Mouse (Mus musculus) forebrain, embryonic 15.5 days (tissue): ENCODE data around the gene Mrnip. TPM values are rescaled to one million over a fixed set of nuclear protein-coding genes. Genes with fewer than 3 reads are reported as not detected.

ENCODE experiments used
- ATAC-seq: fragments of 200-750 bp; cut with Nextera tagmentation; replicated peaks from 2 replicates; pipeline ENCODE4 v1.8.0; 2017; ENCODE audit warnings: mild to moderate bottlenecking, moderate TSS enrichment, moderate library complexity
- H3K27ac ChIP-seq: fragments of 300-500 bp; sonication (generic); replicated peaks from 2 replicates; pipeline ENCODE4 v1.5.1; 2015; ENCODE audit warnings: mild to moderate bottlenecking, inconsistent platforms
- H3K27me3 ChIP-seq: fragments of 300-500 bp; sonication (generic); 2 replicates; pipeline ENCODE4 v1.6.1; 2015; ENCODE audit warnings: inconsistent platforms
- H3K36me3 ChIP-seq: fragments of 300-500 bp; sonication (generic); 2 replicates; pipeline ENCODE4 v1.6.1; 2015; ENCODE audit warnings: mild to moderate bottlenecking, inconsistent platforms
- H3K4me1 ChIP-seq: fragments of 300-500 bp; sonication (generic); 2 replicates; pipeline ENCODE4 v1.6.1; 2015; ENCODE audit warnings: inconsistent platforms
- H3K4me2 ChIP-seq: fragments of 300-500 bp; sonication (generic); replicated peaks from 2 replicates; pipeline ENCODE4 v1.6.1; 2015; ENCODE audit warnings: mild to moderate bottlenecking, inconsistent platforms
- H3K4me3 ChIP-seq: fragments of 300-500 bp; sonication (generic); 2 replicates; pipeline ENCODE4 v1.5.1; 2015; ENCODE audit warnings: mild to moderate bottlenecking, inconsistent platforms
- H3K9ac ChIP-seq: fragments of 300-500 bp; sonication (generic); replicated peaks from 2 replicates; pipeline ENCODE4 v1.6.1; 2015; ENCODE audit warnings: mild to moderate bottlenecking, inconsistent platforms
- H3K9me3 ChIP-seq: fragments of 300-500 bp; sonication (generic); 2 replicates; pipeline ENCODE4 v1.6.1; 2016; ENCODE audit warnings: inconsistent platforms
- WGBS: fragments of 180-500 bp; shearing (Covaris S2); methylation state at CpG from one replicate; pipeline ENCODE4 v1.1.7; 2015; ENCODE audit warnings: mixed read lengths; 5-methylcytosine and 5-hydroxymethylcytosine counted together
- polyA plus RNA-seq: library from polyadenylated mRNA; unstranded; fragments of >200 nt; fragmentation: Nextera tagmentation; extraction: Ambion mirVana; gene quantifications from 2 replicates; pipeline ENCODE4 v1.2.1, GENCODE M21; 2015

The Mrnip gene
- polyA plus RNA-seq, 1 experiment from 2014 or later, result 28.6 TPM

DNA sequence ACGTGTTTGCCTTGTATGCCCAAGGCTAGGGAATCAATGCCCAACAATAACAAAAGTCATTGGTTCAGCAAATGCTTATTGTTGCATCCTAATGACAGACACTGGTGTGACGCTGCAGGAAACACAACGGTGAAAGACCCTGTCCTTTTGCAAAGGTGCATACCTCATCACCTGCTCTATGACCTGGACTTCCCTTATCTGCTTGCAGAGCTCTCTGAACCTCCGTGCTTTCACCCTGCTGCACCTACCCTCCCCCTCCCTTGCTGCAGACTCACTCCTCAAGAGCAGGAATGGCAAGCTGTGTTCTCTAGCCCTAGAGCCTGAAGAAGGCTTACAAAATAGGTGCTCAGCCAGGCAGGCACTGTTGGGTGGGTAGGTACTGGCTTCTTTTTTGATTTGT is 20.5 kb downstream of the Mrnip start:
- no peak for ATAC-seq
- peaks cover 25% of the 10 kb centered on the region for H3K36me3 ChIP-seq
- 88% methylated on average over 4 of the region's 4 CpGs for WGBS
- H3K4me3 ChIP-seq, result no peak overlapping the region
- H3K27ac ChIP-seq, result no peak overlapping the region
- no peaks in the 10 kb centered on the region for H3K9me3 ChIP-seq
- no peak overlapping the region for H3K4me2 ChIP-seq
- H3K27me3 ChIP-seq, result no peaks in the 10 kb centered on the region
- no peak overlapping the region for H3K9ac ChIP-seq
- no peaks in the 10 kb centered on the region for H3K4me1 ChIP-seq

DNA sequence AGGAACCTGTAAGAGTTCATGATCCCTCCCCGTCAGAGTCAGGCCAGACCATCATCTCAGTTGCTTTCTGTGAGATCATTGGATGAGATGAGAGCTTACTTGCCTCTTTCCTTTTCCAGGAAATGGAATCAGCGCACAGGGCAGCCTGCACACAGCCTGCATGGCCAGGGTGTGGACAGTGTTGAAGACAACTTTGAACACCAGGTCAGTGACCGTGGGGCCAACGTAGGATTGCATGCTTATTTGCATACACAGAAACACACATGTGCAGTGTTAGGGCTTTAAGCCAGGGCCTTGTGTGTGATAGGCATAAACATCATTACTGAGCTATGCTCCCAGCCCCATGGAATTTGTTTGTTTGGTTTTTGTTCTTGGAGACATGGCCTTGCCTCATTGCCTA is 23.3 kb downstream of the Mrnip start:
- Histone ChIP-seq H3K4me3 (no peak overlapping the region), H3K9ac (no peak overlapping the region), H3K9me3 (no peaks in the 10 kb centered on the region), H3K4me2 (no peak overlapping the region), H3K4me1 (no peaks in the 10 kb centered on the region), H3K27me3 (no peaks in the 10 kb centered on the region), H3K27ac (no peak overlapping the region), H3K36me3 (peaks cover 52% of the 10 kb centered on the region)
- 93% methylated on average over 4 of the region's 4 CpGs for WGBS
- no peak for ATAC-seq

DNA sequence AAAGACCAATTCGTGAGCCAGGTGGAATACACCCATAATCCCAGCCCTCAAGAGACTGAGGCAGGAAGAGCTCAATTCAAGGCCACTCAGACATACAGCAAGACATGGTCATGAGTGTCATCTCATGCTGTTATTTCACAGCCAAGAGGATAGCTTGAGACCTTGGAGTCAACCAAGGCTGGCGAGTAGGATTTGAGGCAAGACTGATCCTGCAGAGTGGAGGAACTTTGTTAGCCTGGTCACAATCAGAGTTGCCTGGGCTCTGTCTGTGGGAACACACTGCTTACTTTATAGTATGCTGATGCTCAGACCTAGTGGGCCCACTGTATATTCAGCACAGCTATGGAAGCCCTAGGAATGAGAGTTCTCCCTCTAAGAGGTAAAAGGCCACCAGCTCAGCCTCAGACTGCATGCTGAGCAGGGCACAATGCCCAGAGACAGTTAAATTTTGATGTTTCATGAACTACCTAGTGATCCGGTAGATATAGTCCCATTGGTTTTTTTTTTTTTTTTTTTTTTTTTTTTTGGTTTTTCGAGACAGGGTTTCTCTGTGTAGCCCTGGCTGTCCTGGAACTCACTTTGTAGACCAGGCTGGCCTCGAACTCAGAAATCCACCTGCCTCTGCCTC is 24.1 kb downstream of the Mrnip start:
- ATAC-seq, result no peak
- Histone ChIP-seq H3K27me3 (no peaks in the 10 kb centered on the region), H3K36me3 (peaks cover 61% of the 10 kb centered on the region), H3K4me1 (no peaks in the 10 kb centered on the region), H3K9me3 (no peaks in the 10 kb centered on the region), H3K4me3 (no peak overlapping the region), H3K27ac (no peak overlapping the region), H3K4me2 (no peak overlapping the region), H3K9ac (no peak overlapping the region)
- WGBS, result 90% methylated on average over 4 of the region's 5 CpGs

DNA sequence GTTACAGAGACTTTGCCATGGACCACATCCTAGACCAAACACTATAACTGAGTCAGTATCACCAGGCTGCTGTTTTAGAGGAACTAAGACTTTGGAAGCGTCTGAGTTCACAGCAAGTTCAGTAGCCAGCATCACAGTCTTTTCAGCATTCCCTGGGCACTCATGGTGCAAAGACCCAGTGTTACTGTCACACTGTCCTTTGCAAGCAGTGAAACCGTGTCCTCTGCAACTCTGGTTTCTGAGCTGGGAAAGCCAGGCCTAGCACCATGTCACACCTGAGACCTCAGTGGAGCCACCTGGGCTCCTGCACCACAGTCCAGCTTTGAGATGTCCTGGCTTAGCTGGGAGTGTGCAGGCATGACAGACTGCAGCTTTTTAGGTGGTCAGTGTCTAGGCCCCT is 24.7 kb downstream of the Mrnip start:
- H3K9ac ChIP-seq, result no peak overlapping the region
- H3K27ac ChIP-seq, result no peak overlapping the region
- H3K27me3 ChIP-seq, result no peaks in the 10 kb centered on the region
- no peaks in the 10 kb centered on the region for H3K4me1 ChIP-seq
- H3K4me2 ChIP-seq, result no peak overlapping the region
- H3K4me3 ChIP-seq, result no peak overlapping the region
- no peaks in the 10 kb centered on the region for H3K9me3 ChIP-seq
- ATAC-seq, result no peak
- H3K36me3 ChIP-seq, result peaks cover 64% of the 10 kb centered on the region
- 91% methylated on average over 2 of the region's 2 CpGs for WGBS

DNA sequence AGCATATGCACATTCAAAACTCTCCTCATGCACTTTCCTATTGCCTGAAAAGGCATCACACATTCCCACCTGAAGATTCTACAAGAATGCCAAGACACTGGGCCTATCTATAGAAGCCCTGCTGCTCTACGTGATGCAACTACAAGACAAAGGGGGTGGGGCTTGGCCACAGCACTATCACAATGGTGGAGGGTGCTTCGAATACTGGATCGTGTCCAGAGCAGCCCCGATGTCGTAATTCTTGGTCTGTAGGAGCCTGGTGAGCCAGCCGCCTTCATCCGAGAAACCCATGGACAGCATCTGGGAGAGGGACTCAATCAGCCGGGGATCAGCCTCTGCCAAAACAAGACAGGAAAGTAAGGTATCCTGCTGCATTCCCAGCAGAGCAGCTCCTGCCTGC is 26.4 kb downstream of the Mrnip start:
- Histone ChIP-seq H3K9ac (no peak overlapping the region), H3K4me2 (no peak overlapping the region), H3K9me3 (no peaks in the 10 kb centered on the region), H3K4me1 (no peaks in the 10 kb centered on the region), H3K27me3 (no peaks in the 10 kb centered on the region), H3K27ac (no peak overlapping the region), H3K36me3 (peaks cover 80% of the 10 kb centered on the region), H3K4me3 (no peak overlapping the region)
- WGBS, result 86% methylated on average over 8 of the region's 8 CpGs
- no peak for ATAC-seq

DNA sequence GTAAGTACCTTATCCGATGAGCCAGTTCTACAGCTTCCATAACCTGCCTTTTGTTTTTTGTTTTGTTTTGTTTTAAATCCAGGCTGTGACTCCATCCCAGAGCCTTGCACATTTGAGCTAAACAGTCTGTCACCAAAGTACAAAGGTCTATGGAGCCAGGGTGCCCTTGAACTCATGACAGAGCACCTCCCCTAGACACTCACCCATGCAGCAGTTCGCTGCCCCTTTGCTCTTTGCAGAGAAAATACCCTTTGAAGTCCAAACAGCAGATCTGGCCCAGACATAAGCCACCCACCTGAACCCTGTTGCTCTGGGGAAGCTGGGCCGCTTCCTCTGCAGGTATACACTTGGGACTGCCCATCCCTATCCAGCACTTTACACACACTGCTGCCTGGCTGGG is 27.3 kb downstream of the Mrnip start:
- Histone ChIP-seq H3K9me3 (no peaks in the 10 kb centered on the region), H3K4me1 (no peaks in the 10 kb centered on the region), H3K27me3 (no peaks in the 10 kb centered on the region), H3K36me3 (peaks cover 90% of the 10 kb centered on the region), H3K4me2 (no peak overlapping the region), H3K9ac (no peak overlapping the region), H3K4me3 (no peak overlapping the region), H3K27ac (no peak overlapping the region)
- ATAC-seq, result no peak
- 92% methylated on average over 3 of the region's 3 CpGs for WGBS

DNA sequence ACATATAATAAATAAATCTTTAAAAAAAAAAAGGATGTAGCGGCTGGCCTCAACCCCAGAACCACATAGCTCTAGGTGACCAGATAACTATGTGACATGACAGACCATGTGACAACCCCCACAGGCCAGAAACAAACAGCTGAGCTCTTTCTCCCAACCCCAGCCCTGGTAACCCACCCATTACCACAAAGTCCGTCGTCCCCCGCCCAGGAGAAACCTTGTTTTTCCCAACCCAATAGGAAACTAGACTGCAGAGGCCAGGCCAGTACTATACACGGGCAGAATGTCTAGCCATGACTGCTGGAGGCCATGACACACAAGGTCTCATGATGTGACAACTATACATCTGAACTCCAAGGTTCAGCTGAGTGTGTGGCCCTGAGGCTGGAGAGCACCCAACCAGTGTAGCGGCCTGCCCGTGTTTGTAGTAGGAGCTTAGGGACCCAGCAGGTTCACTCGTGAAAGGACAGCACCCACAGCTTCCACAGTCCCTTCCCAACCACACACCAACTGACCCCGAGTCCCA is 29.1 kb downstream of the Mrnip start:
- H3K9ac ChIP-seq, result no peak overlapping the region
- H3K9me3 ChIP-seq, result no peaks in the 10 kb centered on the region
- H3K36me3 ChIP-seq, result peaks cover 87% of the 10 kb centered on the region
- no peak for ATAC-seq
- no peak overlapping the region for H3K4me3 ChIP-seq
- no peaks in the 10 kb centered on the region for H3K27me3 ChIP-seq
- 94% methylated on average over 9 of the region's 9 CpGs for WGBS
- peaks cover 3% of the 10 kb centered on the region; the same call in 1 of the 2 replicates for H3K4me1 ChIP-seq
- no peak overlapping the region for H3K4me2 ChIP-seq
- H3K27ac ChIP-seq, result no peak overlapping the region

DNA sequence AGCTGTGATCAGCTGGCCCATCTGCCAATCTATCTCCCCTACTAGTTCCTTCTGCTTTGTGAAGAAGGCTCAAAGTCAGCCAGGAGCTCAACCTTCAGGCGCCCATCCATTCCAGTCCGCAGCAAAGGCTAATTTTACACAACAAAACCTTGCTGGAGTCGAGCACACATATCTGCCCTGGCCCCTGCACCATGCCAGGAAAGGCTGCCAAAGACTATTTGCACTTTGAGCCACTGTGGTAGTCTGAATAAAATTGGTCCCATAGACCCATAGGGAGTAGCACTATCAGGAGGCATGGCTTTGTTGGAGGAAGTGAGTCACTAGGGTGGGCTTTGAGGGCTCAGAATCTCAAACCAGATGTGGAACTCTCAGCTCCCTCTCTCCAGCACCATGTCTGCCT is 31.2 kb downstream of the Mrnip start:
- H3K4me2 ChIP-seq, result no peak overlapping the region
- H3K27me3 ChIP-seq, result no peaks in the 10 kb centered on the region
- H3K4me3 ChIP-seq, result no peak overlapping the region
- no peak for ATAC-seq
- no peaks in the 10 kb centered on the region for H3K9me3 ChIP-seq
- H3K4me1 ChIP-seq, result peaks cover 15% of the 10 kb centered on the region
- 84% methylated on average over 3 of the region's 3 CpGs for WGBS
- no peak overlapping the region for H3K9ac ChIP-seq
- no peak overlapping the region for H3K27ac ChIP-seq
- H3K36me3 ChIP-seq, result peaks cover 69% of the 10 kb centered on the region

DNA sequence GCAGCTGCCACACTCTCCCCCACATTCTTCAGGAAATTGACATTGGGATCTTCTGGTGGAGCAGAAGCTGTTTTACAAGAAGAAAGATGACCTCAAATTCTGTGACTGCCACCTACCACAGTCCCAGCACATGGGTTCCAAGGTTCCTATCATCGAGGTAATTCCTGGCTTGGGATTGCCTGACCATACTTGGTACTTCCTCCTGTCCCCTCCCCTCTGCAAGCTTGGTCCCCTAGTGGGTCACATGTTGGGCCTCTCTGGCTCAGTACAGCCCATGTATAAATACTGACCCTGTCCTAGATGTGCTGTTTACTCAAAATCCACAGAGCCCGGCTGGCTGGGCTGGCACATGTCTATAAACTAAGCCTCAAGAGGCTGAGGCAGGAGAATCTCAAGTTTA is 31.8 kb downstream of the Mrnip start:
- H3K27ac ChIP-seq, result no peak overlapping the region
- ATAC-seq, result no peak
- H3K36me3 ChIP-seq, result peaks cover 63% of the 10 kb centered on the region
- no peak overlapping the region for H3K4me3 ChIP-seq
- no peaks in the 10 kb centered on the region for H3K9me3 ChIP-seq
- WGBS, result 94% methylated on average over 2 of the region's 2 CpGs
- H3K4me2 ChIP-seq, result no peak overlapping the region
- no peak overlapping the region for H3K9ac ChIP-seq
- peaks cover 18% of the 10 kb centered on the region for H3K4me1 ChIP-seq
- H3K27me3 ChIP-seq, result no peaks in the 10 kb centered on the region

DNA sequence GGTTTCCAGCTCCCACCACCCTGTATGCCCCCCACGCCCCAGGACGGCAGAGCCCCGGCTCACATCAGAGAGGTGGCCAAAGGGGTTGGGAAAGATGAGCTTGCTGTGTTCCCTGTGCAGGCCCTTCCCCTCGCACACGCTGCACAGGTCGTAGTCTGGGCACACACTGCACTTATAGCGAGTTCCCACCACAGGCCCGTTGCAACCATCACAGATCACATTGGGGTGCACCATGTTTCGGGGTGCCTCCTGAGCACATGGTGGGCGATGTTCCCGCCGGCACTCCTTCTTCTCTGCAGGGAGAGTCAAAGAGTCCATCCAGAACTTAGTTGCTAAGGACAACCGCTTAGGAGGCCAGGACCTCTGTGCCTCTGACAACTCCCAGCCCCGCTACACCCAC is 33.1 kb downstream of the Mrnip start:
- no peak overlapping the region for H3K27ac ChIP-seq
- no peak for ATAC-seq
- H3K9me3 ChIP-seq, result no peaks in the 10 kb centered on the region
- H3K36me3 ChIP-seq, result peaks cover 50% of the 10 kb centered on the region
- no peak overlapping the region for H3K9ac ChIP-seq
- peaks cover 20% of the 10 kb centered on the region for H3K4me1 ChIP-seq
- H3K4me3 ChIP-seq, result no peak overlapping the region
- no peaks in the 10 kb centered on the region for H3K27me3 ChIP-seq
- 96% methylated on average over 14 of the region's 14 CpGs for WGBS
- H3K4me2 ChIP-seq, result no peak overlapping the region

DNA sequence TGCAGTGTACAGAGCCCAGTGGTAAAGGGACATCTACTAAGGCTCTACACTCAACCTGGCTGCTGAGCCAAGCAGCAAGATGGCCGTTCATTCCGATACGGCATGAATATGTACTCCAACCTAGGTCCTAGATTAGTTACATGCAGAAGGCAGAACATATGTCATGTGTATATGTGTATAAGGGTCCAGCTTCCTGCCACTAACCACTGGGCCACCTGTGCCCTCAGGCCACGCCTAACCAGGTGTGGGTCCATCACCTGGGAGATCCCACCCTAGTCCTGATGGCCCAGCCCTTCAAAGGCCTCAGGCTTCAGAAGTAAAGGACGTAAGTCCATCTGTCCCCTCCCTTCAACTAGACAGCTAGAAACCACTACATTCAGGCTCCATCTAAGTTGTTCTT is 33.8 kb downstream of the Mrnip start:
- 96% methylated on average over 5 of the region's 5 CpGs for WGBS

DNA sequence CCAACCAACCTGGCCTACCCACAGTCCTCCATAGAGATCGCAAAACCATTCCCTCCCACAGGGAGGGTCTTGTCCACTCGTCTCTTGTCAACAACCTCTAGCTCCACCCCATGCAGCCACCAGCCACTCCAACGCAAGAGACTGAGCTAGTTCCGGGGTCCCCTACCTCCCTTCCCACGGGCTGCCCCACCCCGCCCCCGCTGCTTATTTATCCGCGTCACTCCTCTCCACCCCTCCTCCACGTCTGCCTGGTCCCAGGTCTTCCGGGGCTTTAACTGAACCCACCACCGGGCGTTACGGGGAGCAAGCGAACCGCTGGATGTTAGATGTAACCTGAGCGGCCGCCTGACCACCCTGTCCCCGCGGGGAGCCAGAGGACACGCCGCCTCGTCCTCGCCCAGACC is 35.9 kb downstream of the Mrnip start:
- Histone ChIP-seq H3K36me3 (peaks cover 26% of the 10 kb centered on the region), H3K4me3 (peak overlapping the region; percentile 90), H3K27ac (peak overlapping the region; percentile 95), H3K9me3 (no peaks in the 10 kb centered on the region), H3K4me2 (peak overlapping the region; percentile 56), H3K9ac (peak overlapping the region; percentile 93), H3K4me1 (peaks cover 25% of the 10 kb centered on the region), H3K27me3 (no peaks in the 10 kb centered on the region)
- ATAC-seq, result peak; percentile 94
- under 1% methylated on average over 24 of the region's 24 CpGs for WGBS

More for the DNA sequence above, 33.8 kb downstream of the Mrnip start:
- Histone ChIP-seq H3K9me3 (no peaks in the 10 kb centered on the region), H3K4me3 (no peak overlapping the region), H3K4me1 (peaks cover 22% of the 10 kb centered on the region), H3K27me3 (no peaks in the 10 kb centered on the region), H3K9ac (no peak overlapping the region), H3K4me2 (no peak overlapping the region), H3K36me3 (peaks cover 43% of the 10 kb centered on the region), H3K27ac (no peak overlapping the region)
- ATAC-seq, result no peak
